Mouse (Mus musculus) frontal cortex, adult 2 months (tissue): Measurements from ENCODE around the gene Efcab3. TPM values are rescaled to one million over a fixed set of nuclear protein-coding genes. Genes with fewer than 3 reads are reported as not detected.

Experiments used
- DNase-seq, 2 experiments: peaks; one replicate each; pipeline ENCODE4 v3.0.0; 2022; ENCODE audit warnings: low spot score in 1 of 2; ENCODE audit errors: extremely low spot score in 1 of 2
- polyA plus RNA-seq: library from polyadenylated mRNA; depleted of rRNA; stranded (reverse); fragments of >200 nt; gene quantifications from 2 replicates; pipeline ENCODE4 v1.2.3, GENCODE M21; 2012

The Efcab3 gene
- polyA plus RNA-seq, 1 experiment: 2.0 TPM

DNA sequence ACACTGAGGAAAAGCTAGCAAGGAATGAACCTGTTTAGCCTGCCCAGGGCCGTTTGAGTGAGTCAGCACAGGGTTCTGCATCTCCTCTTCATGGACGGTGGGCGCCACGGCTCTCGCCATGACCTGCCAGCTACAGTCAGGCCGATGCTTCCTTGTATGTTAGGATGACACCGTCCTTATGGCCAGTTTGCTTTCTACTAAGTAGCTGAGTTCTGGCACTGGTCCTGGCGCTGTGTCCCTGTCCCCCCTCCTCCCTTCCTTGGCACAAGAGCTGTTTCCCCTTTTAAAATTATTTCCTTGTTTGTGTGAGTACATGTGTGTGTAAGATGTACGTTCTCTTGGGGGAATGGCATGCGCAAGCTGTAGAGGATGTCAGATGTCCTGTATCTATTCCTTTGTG, 81.8 kb downstream of the Efcab3 start:
- no peak for DNase-seq

GRCm38 (mm10) chr11:105146593-105146992, 83.2 kb downstream of the Efcab3 start, which contains the start of gene Gm10842:
Gene Gm10842 (plus strand): TSS chr11:105146893.
- no peak for DNase-seq

DNA sequence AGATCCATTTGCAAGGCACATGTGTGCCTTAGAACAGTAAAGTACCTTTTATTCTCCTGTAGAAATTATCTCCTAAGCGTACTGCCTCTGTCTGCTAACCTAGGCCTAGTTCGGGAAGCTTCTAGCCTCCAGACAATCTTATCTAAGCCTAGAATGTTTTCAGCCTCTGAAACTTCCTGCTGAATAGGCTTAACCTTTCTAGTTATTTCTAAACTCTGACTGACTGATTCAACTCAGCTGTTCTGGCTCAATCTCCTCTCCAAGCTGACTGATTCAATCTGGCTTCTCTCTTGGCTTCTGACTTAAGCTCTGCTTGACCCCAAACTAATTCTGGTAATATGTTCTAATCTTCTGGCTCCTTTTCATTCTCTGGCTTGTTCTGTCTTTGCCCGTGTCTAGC, 86.0 kb downstream of the Efcab3 start:
- no peak for DNase-seq

DNA sequence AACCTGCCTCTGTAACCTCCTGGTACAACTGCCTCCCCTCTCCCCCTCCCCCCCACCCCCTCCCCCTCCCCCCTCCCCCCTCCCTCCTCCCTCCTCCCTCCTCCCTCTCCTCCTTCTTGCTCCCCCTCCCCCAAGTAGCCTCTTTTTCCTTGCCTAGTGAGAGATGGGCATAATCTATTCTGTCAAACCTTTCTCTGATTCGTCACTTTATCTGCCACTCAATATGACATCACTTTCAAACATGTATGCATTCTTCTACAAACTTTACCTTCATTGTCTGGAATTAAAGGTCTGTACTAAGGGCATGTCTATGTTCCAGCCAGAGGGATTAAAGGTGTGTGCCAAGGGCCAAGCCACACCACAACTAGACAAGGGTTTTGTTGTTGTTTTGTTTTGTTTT, 86.4 kb downstream of the Efcab3 start:
- no peak for DNase-seq

DNA sequence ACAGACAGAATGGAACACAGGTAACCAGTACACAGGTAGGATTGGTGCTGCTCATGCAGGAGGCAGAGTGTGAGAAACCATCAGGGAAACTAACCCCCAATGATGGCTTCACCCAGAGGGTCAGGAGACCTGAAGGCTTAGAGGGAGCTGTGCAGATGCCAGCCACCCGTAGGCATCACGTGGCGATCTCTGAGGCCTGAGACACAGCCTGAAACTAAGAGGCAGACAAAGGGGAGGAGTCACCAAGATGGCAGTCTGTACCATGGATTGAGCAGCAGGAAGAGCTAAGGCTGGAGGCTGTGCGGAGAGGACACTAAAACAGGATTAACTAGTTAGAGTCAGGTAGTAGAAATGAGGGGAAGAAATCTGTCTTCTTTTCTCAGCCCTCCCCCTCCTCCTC, 87.3 kb downstream of the Efcab3 start:
- DNase-seq: no peak

- DNase-seq: no peak
Measured at GRCm38 (mm10) chr11:105151226-105152016, 88.0 kb downstream of the Efcab3 start.

DNA sequence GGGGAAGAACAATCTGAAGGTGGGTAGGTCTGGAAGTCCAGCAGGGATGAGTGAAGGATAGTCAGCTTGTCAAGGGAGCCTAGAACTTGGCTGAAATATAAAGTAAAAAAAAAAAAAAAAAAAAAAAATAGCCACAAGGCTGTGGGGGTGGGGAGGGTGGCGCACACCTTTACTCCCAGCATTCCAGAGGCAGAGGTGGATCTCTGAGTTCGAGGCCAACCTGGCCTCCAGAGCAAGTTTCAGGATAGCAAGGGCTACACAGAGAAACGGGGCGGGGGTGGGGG, 88.6 kb downstream of the Efcab3 start:
- no peak for DNase-seq

- no peak for DNase-seq
Measured at GRCm38 (mm10) chr11:105152357-105152899, 89.0 kb downstream of the Efcab3 start.

GRCm38 (mm10) chr11:105153068-105153833, 89.9 kb downstream of the Efcab3 start:
- no peak for DNase-seq

DNA sequence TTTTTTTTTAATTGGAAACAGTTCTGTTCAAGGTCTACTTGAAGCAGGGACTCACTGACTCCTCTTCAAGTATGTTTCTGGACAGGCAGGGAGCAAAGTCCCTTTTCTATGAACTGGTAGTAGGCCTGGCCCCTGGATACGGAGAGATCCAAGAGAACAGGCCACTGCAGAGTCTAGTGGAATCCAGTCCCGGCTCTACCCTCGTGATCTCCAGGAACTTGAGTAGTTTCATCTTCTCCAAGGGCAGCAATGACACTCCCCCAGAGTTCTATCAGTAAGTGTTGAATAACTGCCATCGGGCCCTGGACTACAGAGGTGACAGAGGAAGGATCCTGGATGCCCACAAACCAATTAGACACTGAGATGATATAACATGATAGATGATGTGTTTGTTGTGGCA, 92.5 kb downstream of the Efcab3 start:
- no peak for DNase-seq

GRCm38 (mm10) chr11:105156748-105157267, 93.4 kb downstream of the Efcab3 start:
- DNase-seq: no peak

GRCm38 (mm10) chr11:105158047-105158446, 94.7 kb downstream of the Efcab3 start:
- no peak for DNase-seq

DNA sequence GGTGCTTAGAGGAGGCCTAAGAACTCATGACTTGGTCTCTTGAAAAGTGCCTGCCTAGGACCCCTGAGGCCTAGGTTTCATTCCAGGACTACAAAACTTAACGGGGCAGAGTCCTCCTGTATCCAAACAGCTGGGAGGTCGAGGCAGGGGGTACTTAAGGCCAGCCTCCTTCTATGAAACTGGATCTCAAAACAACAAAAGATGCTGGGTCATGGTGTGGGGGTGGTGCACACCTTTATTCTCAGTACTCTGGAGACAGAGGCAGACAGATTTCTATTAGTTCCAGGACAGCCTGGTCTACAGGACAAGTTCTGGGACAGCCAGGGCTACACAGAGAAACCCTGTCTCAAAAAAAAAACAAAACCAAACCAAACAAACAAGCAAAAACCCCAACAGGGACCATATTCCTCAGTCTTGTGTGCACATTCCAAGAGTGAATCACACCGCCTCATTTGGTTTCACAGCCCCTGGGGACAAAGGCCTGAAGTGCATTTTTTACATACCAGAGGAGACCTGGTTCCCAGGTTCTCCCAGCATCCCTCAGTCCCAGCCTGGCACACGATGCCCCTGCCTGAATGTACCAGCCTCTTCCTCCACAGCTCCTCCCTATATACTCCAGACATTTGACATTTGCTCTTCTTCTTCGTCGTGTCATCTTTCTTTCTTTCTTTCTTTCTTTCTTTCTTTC, 96.4 kb downstream of the Efcab3 start:
- no peak for DNase-seq

DNA sequence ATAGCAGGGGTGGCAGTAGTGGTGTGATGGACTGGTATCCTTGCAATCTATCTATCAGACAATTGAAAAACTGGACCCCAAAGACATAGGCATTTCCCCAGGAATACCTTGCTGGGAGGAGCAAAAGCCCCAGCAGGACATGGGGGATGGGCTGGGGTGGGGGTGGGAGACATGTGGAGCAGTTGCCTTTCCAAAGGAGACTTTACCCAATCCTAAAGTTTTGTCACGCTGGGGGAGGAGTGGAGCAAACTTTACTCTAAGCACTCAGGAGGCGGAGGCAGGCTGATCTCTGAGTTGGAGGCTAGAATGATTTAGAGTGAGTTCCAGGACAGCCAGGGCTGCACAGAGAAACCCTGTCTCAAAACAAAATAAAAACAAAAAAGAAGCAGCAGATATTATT, 98.0 kb downstream of the Efcab3 start:
- no peak for DNase-seq

GRCm38 (mm10) chr11:105164516-105165510, 101.4 kb downstream of the Efcab3 start:
- no peak for DNase-seq

- no peak for DNase-seq
Measured at GRCm38 (mm10) chr11:105166780-105167179, 103.4 kb downstream of the Efcab3 start.
